Mouse (Mus musculus): Measurements from ENCODE around the gene Elovl6. TPM values are rescaled to one million over a fixed set of nuclear protein-coding genes. Genes with fewer than 3 reads are reported as not detected.

The Elovl6 gene
- total RNA-seq, 1 experiment from 2014 or later, result 1.7 TPM

DNA sequence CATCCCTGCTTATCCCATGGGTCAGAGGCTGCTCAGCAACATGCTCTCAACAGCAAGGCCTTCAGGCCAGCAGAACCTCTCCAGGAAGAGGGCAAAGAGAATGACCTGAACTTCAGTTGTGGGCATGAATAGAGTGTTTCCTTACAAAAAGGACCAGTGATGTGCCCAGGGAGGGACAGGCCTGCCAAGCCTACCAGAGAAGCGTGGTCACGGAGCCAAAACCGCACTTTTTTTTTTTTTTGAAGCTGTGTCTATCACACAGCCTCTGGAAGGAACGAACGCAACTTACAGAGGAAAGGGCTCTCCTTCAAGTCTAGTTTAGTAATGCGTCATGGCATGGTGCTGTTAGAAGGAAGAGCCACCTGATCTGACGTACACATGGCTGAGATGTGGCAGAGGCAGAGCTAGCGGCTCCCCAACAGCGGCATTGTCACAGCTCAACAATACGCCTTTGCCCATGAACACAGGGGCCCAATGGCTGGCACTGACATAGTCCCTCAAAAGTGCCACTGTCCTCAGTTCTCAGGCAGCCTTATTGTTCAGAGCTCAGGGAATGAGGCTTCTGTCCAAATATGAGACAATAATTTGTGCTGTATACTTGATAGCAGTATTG is 92.1 kb downstream of the Elovl6 start:
- ATAC-seq (ENCODE audit: extremely low read depth, insufficient number of reproducible peaks, low FRiP score, poor library complexity, severe bottlenecking), result no peak

DNA sequence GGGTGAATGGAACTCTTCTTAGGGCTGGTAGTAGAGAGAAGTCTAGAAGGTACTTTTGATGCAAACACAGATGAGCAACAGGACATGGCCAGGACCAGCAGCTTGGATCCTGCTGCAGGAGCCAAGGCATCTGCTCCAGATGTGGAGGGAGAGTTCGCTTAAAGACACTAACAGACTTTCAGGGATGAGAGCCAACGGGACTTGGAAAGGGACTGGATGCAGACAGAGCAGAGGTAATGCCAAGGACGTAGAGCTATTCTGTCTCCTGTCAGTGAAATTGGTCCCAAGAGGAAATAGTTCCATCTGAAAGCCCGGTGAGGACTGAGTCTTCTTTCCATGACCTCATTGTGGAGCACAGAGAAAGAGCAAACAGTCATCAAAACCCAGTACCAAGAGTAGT is 95.1 kb downstream of the Elovl6 start:
- ATAC-seq (ENCODE audit: extremely low read depth, insufficient number of reproducible peaks, low FRiP score, poor library complexity, severe bottlenecking), result no peak

DNA sequence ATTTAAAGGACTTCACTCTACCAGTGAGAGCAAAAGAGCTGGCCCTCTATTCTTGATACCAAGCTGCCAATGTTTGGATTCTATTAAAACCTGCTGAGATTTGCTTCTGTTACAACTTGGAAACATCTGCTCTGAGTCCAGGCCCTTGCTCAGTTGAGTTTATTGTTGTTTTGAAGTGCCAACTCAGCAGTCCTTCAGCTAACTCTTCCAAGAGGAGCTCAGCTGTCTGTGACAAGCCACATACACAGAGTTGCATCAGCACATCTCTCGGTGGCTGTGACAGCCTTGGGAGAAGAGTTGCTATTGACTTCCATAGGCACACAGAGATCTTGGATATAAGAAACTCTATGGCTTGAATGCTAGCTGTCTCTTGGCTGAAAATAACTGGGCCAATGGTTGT is 98.9 kb downstream of the Elovl6 start:
- ATAC-seq (ENCODE audit: extremely low read depth, insufficient number of reproducible peaks, low FRiP score, poor library complexity, severe bottlenecking), result no peak

DNA sequence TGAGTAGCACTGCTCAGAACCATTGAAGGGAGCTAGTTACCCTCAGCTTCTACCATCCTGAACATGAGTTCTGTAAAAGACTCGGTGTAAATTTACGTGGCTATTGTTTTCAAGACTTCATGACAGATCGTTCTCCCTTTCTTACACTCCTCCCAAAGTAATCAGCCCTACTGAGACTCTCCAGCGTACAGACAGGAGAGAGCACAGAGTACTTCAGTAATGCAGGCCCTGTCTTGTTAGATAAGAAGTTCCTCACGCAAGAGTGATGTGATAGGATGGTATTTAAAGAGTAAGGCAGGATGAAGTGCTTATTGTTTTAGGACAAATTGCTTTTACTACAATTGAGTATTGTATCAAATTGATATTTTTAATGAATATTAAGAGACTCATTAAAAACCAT is 99.7 kb downstream of the Elovl6 start:
- no peak for ATAC-seq (ENCODE audit: extremely low read depth, insufficient number of reproducible peaks, low FRiP score, poor library complexity, severe bottlenecking)

DNA sequence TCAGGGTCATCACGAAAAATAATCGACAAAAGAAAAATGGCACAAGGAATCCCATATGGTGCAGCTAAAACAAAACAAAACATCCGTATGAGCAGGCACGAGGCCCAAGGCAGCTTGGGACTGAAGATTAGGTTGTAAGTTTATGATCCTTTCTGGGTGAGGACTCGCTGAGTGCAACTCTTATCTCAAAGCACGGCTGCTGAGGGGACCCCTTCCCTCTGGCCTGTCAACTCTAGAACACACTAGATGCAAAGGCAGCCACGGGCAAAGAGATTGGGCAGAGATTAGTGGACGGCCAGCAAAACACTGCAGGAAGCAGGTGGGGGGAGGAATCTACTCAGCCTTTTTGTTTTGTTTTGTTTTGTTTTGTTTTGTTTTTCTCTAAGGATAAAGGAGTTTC is 101.4 kb downstream of the Elovl6 start:
- ATAC-seq (ENCODE audit: extremely low read depth, insufficient number of reproducible peaks, low FRiP score, poor library complexity, severe bottlenecking), result no peak

DNA sequence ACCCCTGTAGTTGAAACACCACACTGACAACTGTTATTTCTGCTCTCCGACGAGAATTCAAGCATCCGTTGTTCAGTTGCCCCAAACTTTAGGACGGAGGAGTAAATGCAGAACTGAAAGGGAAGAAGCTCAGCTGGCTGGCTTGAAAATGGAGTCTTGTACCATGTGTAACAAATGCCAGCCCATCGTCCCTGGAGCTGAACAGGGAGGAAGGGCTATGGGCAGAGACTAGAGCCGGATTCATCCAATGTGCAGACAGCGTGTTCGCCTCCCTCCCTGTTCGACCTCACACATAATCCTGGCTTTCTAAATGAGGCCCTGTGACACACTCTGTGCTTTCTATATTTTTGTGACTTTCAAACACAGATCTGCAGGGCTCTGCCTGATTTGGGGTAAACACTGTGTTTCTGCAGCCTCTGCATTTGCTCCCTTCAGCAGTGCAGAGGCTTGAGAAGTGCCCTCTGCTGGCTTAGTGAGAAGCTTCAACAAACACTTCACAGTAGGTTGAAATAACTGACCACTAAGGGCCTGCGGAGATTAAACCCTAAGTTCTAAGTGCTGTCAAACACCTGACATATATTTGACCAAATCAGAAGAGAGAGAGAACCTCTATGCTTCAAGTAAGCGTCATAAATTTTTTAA is 102.2 kb downstream of the Elovl6 start:
- no peak for ATAC-seq (ENCODE audit: extremely low read depth, insufficient number of reproducible peaks, low FRiP score, poor library complexity, severe bottlenecking)

DNA sequence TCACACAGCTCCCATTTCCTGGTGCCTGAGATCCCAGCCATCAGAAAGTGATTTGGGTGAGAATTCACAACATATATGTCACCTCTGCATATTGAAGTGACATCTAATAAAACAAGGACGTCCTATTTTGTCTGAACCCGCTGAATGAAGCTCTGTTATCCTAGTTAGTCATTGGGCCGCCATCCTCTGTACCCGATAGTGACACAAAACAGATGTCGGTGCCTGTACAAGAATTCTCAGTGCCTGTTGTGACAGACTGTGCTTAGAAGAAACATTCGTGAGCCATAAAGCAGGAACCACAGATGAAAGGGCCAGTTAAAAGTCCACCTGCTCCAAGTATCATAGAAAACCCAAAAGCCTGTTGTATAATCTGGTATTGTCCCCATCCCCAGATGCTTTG is 105.3 kb downstream of the Elovl6 start:
- no peak for ATAC-seq (ENCODE audit: extremely low read depth, insufficient number of reproducible peaks, low FRiP score, poor library complexity, severe bottlenecking)

DNA sequence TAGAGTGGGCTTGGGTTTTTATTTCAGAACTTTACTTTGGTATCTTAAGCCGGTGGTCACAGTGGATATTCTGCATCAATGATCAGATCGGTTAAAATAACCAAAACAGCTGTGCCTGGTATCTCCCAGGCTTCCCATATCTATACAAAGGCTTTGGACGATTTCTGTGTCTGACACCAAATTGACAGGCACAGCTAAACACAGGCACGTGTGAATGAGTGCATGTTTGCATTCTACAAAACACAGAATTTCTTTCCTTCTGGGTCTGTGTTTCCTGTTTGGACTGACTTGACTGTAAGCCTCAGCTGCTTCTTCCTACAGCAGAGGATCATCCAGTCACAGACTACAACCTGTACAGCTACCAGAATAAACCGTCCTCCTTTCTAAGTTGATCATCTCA is 107.5 kb downstream of the Elovl6 start:
- ATAC-seq (ENCODE audit: extremely low read depth, insufficient number of reproducible peaks, low FRiP score, poor library complexity, severe bottlenecking), result no peak

DNA sequence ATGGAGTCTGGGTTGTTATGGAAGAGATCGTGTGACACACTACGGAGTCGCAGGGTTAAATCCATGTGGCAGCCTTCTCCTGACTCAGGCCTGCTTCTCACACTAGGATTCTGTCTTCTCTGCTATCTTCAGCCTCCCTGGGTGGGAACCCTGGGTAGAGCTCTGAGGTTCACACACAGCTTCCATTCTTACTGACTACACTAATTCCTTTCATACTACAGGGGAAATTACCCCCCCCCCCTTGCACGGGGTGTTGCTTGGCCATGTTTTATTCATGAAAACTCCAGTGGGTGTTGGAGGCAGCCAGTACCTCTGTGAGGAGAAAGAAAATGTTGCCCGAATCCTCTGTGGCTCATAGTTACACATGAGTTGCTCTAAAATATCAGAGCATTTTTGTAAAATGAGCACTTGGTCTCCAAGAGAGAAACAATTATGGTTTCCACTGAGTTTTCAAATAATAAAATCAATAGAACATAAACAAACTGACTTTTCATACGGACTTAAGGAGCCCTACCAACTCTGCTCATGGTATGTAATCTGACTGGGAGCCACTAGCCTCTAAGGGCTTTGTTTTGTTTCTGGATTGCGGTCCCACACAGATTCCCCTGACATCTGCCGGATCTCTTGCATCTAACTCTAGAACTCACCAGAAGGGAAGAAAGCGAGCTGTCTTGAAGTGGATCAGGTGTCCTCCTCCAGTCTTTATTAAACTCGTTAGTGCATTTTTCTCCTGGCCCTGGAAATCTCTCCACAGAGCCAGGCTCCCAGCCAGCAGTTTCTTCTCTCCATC is 108.3 kb downstream of the Elovl6 start:
- ATAC-seq (ENCODE audit: extremely low read depth, insufficient number of reproducible peaks, low FRiP score, poor library complexity, severe bottlenecking), result no peak

DNA sequence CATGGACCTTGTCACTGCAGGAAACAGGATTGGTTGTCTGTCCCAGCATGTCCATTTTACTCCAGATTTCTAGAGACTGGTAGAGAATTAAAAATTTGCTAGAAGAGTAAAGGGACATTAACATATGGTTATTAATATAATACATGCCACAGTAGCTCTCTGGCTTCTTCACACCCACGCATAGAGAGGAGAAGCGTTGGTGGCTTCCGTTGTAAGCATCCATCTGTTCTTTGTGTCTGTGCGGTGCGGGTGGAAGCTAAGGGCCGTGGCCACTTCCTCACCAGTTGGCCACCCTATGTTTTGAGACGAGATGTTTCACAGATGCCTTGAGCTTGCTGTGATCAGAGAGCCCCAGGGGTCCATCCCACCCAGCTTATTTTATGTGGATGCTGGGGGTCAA is 109.5 kb downstream of the Elovl6 start:
- ATAC-seq (ENCODE audit: extremely low read depth, insufficient number of reproducible peaks, low FRiP score, poor library complexity, severe bottlenecking), result no peak

DNA sequence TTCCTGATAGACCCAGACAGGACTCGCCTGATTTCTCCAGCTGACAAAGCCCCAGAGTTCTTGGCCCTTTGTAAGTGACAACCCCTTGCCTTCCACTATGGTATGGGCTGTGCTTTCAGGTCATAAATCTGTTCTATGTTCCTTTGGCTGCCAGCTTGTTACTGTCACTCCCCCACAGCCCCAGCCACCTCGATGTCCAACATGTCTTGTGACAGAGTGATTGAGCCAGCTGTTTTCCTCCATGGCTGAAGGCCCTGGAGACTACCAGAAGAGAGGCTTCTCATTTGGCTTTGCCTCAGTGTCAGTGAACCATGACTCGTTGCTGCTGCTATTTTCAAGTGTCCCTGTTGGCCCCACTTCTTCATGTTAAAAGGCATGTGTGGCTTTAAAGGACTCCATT is 113.3 kb downstream of the Elovl6 start:
- ATAC-seq (ENCODE audit: extremely low read depth, insufficient number of reproducible peaks, low FRiP score, poor library complexity, severe bottlenecking), result no peak

DNA sequence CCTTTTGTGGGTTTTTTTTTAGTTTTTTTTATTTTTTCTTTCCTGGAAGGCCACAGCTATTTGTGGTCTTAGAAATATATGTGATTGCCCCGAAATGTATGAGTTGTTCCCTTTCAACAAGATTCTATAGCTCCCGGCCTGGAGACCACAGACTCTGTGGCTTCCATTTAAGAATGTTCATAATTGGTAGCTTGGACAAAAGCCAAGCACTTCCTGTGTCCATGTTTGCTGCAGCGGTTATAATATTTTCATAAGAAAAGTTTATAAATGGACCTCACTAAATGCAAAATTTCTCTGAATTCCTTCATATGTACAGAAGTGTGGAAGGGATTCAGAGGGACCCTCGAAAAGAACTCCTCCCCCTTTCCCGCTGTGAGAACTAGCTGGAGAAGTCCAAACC is 114.6 kb downstream of the Elovl6 start:
- no peak for ATAC-seq (ENCODE audit: extremely low read depth, insufficient number of reproducible peaks, low FRiP score, poor library complexity, severe bottlenecking)

DNA sequence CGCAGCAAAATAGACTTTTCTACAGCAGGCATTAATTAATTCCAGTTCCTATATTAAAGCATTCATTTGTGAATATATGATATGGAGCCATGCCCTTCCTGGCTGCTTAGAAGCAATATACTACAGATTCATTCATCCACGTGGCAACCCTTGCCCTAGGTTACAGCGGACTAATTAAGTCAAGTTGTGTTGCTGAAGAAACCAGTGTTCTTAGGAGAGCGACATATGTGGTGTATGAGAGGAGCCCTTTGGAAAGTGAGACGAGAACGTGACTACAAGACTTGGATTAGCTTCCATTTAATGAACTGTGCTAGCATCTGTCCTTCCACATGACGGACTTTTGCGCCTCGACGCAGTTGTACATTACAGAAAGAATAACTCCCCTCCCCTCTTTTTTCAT is 115.2 kb downstream of the Elovl6 start:
- ATAC-seq (ENCODE audit: extremely low read depth, insufficient number of reproducible peaks, low FRiP score, poor library complexity, severe bottlenecking), result no peak

DNA sequence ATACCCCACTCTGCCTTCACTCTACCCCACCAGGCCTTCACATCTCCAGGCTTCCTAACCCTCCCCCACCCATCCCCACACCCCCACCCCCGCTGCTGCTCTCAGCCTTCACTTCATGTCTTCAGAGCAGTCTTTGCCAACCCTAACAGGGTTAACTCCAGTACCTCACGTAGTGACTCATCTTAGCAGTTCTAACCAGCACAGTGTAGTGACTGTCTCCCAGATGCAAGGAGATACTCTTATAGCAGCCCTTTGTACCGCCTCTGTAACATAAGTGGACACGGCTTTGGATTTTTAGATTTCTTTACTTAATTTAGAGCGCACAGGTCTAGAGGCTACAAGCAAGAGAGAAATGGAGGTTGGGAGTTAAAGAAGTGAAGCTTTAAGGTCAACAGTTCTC is 116.4 kb downstream of the Elovl6 start:
- no peak for ATAC-seq (ENCODE audit: extremely low read depth, insufficient number of reproducible peaks, low FRiP score, poor library complexity, severe bottlenecking)

DNA sequence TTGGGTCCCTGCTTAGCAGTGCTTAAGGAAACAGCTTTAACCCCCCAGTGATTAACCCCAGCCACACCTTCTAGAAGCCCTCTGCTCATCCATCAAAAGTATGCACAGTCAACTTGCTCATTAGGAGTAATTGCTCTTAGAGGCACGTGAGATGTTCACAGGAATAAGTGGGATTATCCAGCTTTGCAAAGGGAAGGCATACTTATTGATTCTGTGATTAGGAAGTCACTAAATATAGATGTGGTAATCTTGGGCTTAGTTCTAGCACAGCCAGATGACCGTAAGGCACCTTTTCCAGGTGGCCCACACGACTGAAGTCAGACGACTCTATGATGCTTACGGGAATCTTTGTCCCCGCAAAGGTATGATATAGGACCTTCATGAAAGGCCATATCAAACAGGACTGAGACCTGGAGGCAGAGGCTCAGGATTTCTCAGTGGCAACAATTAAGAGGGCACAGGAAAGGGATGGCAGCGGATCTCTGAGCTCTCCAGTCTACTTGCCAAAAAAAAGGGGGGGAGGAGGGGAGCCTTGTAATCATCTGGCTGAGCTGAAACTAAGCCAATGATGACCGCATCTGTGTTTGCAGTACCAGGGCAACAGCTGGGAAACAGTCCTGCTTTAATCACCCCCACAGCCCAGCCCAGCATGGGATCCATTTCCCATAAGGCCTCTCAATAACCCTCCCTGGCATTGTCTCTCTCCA is 117.6 kb downstream of the Elovl6 start:
- ATAC-seq (ENCODE audit: extremely low read depth, insufficient number of reproducible peaks, low FRiP score, poor library complexity, severe bottlenecking), result no peak

DNA sequence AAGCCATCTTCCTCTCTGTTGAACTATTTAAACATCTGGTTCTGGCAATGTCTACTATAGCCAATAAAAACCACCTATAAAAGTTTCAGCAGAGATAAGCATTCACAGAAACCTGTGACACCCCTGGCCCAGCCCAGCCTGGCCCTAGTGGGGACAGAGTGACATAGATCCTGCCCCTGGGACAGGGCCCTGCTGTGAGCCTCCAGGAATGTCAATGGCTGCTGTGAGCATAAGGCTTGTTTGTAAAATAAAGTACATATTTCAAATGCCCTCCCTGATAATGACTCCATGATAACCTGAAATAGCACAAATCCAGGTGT is 118.1 kb downstream of the Elovl6 start:
- ATAC-seq (ENCODE audit: extremely low read depth, insufficient number of reproducible peaks, low FRiP score, poor library complexity, severe bottlenecking), result no peak

DNA sequence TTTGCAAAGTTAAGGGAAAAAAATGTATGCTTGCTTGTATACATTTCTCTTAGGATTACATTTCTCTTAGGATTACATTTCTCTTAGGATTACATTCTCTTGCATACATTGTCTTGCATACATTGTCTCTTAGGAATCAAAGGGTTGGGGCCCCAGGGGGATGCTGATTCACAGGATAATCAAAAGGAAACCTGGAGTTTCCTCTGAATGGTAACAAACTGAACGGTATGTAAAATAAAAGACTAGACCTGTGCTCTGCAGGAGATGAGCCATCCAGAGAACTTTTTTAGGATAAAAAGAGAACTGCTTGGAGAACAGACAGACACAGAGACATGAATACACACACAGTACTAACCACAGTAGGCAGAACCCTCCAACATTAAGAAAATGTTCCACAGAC is 118.8 kb downstream of the Elovl6 start:
- no peak for ATAC-seq (ENCODE audit: extremely low read depth, insufficient number of reproducible peaks, low FRiP score, poor library complexity, severe bottlenecking)

DNA sequence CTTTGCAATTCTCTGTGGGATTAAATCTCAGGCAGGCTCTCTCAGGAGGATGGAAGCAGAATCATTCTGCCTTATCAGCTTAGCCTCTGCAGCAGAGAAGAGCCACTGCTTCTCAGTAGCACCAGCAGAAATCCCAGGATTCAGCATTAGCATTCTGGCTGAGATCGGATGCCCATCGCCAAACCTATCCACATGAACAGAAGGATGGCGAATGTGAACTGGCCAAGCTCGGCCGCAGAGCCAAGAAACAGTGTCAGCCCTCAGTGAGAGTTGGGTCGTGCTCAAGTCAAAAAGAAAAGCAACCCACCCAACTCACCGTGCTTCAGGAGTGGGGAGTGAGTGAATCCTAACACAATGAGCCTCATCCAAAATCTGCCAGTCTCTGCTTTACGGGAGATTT is 119.6 kb downstream of the Elovl6 start:
- no peak for ATAC-seq (ENCODE audit: extremely low read depth, insufficient number of reproducible peaks, low FRiP score, poor library complexity, severe bottlenecking)

DNA sequence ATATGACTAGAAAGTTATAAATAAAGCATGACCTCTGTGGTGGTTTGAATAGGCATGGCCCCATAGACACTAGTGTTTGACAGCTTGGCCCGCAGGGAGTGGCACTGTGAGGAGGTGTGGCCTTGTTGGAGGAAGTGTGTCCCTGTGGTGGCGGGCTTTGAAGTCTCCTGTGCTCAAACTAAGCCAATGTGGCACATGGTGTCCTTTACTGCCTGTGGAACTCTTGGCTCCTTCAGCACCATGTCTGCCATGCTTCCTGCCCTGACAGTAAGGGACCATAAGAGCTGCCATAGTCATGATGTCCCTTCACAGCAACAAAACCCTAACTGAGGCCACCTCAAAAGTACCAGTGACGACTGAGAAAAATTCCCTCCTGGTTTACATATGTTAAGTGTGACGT is 120.3 kb downstream of the Elovl6 start:
- no peak for ATAC-seq (ENCODE audit: extremely low read depth, insufficient number of reproducible peaks, low FRiP score, poor library complexity, severe bottlenecking)

DNA sequence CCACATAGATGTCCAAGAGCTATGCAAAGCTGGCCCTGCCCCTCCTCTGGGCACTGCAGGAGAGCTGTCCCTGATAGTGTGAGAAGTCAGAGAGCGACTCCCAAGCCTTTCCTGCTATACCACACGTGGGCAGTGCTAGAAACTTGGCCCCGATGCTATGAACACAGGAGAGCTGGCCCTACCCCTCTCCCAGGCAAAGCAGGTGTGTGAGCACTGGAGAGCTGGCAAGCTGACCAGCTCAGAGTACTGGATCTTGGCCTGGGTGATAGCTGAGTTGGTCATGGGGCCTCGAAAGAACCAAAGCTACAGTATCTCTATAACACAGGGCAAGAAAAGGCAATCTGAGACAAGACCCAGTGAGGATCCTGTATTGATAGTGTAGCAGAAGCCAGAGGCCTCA is 124.4 kb downstream of the Elovl6 start:
- no peak for ATAC-seq (ENCODE audit: extremely low read depth, insufficient number of reproducible peaks, low FRiP score, poor library complexity, severe bottlenecking)
